Mouse (Mus musculus) heart, postnatal 25 days (tissue): ENCODE measurements around the gene Acacb. TPM values are rescaled to one million over a fixed set of nuclear protein-coding genes. Genes with fewer than 3 reads are reported as not detected.

Source experiments
- DNase-seq: peaks from one replicate; pipeline ENCODE4 v3.0.0; 2022; ENCODE audit warnings: low spot score
- intact Hi-C: fragments of 180-260 bp; cut with DNase I; formaldehyde crosslinking; loops from one replicate; pipeline ENCODE4 v1.15.1; 2025
- total RNA-seq, 2 experiments: library from RNA; stranded (reverse); gene quantifications; 2 replicates each; pipeline ENCODE4 v1.2.3; 2021

The Acacb gene
- total RNA-seq = 100 to 1,000 TPM; 182 to 193 TPM

GRCm38 (mm10) chr5:114146028-114146888 is at the start of gene Acacb:
Acacb (plus strand) TSS chr5:114146535.
- intact Hi-C loops = no loop called here
- DNase-seq = no peak

DNA sequence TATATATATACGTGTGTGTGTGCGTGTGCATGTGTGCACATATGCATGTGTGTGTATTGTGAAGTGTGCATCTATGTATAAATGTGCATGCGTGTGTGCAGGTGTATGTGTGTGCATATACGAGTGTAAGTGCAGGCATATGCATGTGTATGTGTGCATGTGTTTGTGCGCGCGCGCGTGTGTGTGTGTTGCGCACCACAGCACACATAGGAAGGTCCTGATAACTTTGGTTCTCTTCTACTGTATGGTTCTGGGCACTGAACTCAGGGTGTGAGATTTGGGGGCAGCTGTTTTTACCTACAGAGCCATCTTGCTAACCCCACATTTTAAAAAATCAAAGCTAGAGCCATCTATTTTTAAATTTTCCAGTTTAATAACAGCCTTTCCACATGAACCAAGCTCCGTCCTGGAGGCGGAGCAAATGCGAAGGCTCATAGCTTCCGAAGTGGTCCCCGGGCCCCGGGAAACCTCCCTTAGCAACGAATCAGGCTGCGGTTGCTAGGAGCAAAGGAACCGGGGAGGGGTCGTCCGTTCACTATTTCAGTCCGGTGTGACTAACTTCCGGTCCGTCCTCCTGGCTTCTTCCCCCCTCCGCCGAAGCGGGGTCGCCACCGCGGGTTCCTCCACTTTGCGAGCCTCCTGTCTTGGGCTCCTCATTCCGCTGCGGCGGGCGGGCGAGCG is 46.5 kb upstream of the Acacb start:
- intact Hi-C loops = loop anchor here (2.0 to 5.0 kb wide), 2 partner anchors 27 to 143 kb away; no protein-coding TSS in a partner anchor
- DNase-seq = peak; percentile 83

GRCm38 (mm10) chr5:114100390-114101099 is 45.8 kb upstream of the Acacb start:
- intact Hi-C loops = loop anchor here (2.0 to 5.0 kb wide), 2 partner anchors 26 to 143 kb away; no protein-coding TSS in a partner anchor
- no peak for DNase-seq

- intact Hi-C loops = loop anchor here (2.0 to 5.0 kb wide), 2 partner anchors 25 to 145 kb away; no protein-coding TSS in a partner anchor
- DNase-seq = no peak
Observed at GRCm38 (mm10) chr5:114101873-114102272, 44.5 kb upstream of the Acacb start.

GRCm38 (mm10) chr5:114102807-114103206 is 43.5 kb upstream of the Acacb start:
- DNase-seq = no peak
- intact Hi-C loops = loop anchor here (5.0 kb wide), 1 partner anchor 146 kb away; no protein-coding TSS in a partner anchor

- DNase-seq = no peak
- intact Hi-C loops = no loop called here
Observed at GRCm38 (mm10) chr5:114106391-114106935, 39.9 kb upstream of the Acacb start.

DNA sequence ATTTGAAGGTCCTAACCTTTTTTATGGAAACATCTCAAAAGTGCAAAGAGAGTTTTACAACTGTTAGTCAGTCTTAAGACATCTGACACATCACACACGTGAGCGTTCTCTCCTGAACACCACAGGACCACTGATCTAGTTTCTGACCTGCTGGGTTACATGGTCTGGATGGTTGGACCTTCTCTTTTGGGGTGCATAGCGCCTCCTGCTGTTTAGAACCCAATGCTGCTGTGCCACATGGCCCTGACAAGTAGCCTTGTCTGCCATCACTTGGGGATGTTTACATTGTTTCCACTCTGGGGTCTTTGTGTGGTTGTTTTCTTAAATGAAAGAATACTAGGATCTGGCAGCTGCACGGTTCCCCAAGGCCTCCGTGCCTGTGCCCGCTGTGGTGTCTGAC is 33.0 kb upstream of the Acacb start:
- DNase-seq = no peak
- intact Hi-C loops = no loop called here

- no peak for DNase-seq
Observed at GRCm38 (mm10) chr5:114115030-114115429, 31.3 kb upstream of the Acacb start.

DNA sequence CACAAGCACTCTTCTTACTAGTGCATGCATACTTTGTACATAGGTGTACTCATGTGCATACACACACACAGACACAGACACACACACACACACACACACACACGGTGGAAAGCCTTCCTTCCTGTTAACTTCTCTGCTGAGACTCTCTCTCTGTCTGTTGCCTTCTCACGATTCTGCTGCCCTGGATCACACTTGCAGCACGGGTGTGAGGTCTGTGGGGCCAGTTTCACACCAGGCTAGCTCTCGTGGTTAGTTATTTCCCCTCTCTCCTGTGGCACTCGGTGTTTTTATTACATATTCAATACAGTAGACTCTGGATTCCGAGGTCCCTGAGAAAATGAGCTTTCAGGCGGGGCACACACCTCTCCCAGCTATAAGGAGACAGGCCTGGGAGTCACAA is 29.7 kb upstream of the Acacb start:
- DNase-seq = no peak
- intact Hi-C loops = no loop called here

More at GRCm38 (mm10) chr5:114115030-114115429, 31.3 kb upstream of the Acacb start:
- intact Hi-C loops = no loop called here

GRCm38 (mm10) chr5:114119806-114120205 is 26.5 kb upstream of the Acacb start:
- intact Hi-C loops = loop anchor here (10.0 kb wide), 1 partner anchor 255 kb away; no protein-coding TSS in a partner anchor
- no peak for DNase-seq

DNA sequence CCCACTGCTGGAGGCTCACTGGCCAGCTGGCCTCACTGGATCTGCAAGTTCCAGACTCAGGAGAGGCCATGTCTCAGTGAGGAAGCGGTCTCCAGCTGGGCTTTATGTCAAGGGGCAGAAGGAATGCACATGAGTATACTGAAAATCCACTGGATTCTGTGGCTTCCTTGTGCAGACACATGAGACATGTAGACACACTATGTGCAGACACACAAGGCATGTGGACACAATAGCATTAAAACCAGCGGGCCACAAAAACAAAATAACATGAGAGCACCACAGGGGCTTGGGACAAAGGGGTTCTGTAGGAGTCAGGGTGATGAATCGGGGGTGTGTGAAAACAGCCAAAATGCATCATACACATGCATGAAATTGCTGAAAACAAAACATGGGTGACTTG is 20.3 kb upstream of the Acacb start:
- intact Hi-C loops = loop anchor here (2.0 to 10.0 kb wide), 3 partner anchors 25 to 249 kb away; no protein-coding TSS in a partner anchor
- no peak for DNase-seq

DNA sequence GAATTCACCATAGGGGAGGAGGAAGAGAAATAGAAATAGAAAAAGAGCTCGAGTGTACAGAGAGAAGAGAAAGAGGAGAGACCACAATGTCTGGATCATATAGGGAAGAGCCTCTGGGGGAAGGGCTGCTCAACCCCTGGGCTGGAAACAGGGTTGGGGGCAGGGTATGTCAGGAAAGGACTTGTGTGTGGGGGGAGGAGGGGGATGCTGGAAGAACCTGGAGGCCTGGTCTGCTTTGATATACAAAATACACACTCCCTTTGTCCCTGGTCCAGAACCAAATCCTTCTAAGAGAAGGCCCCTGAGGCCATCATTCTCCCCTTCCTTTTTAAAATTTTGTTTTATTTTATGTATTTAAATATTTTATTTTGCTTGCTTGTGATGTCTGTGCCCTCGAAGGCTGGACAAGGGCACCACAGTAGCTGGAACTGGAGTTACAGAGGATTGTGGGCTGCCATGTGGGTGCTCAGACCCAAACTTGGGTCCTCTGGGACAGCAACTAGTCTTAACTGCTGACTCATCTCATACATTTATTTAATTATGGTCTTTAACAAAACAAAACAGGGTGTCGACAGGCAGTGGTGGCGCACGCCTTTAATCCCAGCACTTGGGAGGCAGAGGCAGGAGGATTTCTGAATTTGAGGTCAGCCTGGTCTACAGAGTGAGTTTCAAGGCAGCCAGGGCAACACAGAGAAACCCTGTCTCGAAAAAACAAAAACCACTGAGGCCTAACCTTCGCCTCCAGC is 19.7 kb upstream of the Acacb start:
- no peak for DNase-seq
- intact Hi-C loops = loop anchor here (2.0 to 10.0 kb wide), 3 partner anchors 26 to 248 kb away; no protein-coding TSS in a partner anchor

GRCm38 (mm10) chr5:114127374-114128349 is 18.7 kb upstream of the Acacb start, which contains the start of gene Alkbh2:
Alkbh2 (minus strand) TSS chr5:114128218.
- peak; percentile 59 for DNase-seq
- intact Hi-C loops = loop anchor here (2.0 to 10.0 kb wide), 3 partner anchors 27 to 247 kb away; no protein-coding TSS in a partner anchor

- intact Hi-C loops = loop anchor here (5.0 to 10.0 kb wide), 2 partner anchors 77 to 245 kb away; no protein-coding TSS in a partner anchor
Observed at GRCm38 (mm10) chr5:114129550-114130210, 16.7 kb upstream of the Acacb start.

GRCm38 (mm10) chr5:114130211-114130605 is 16.1 kb upstream of the Acacb start, which contains the start of gene Ung:
Ung (plus strand) TSS chr5:114130386.
- intact Hi-C loops = no loop called here
- no peak for DNase-seq

More at GRCm38 (mm10) chr5:114129550-114130210, 16.7 kb upstream of the Acacb start:
- DNase-seq = no peak

GRCm38 (mm10) chr5:114130698-114131520 is 15.4 kb upstream of the Acacb start:
- peak; percentile 88 for DNase-seq
- intact Hi-C loops = no loop called here
